Mouse (Mus musculus) forebrain, embryonic 11.5 days (tissue): ENCODE data around the gene Lmtk3. TPM values are rescaled to one million over a fixed set of nuclear protein-coding genes. Genes with fewer than 3 reads are reported as not detected.

Experiments
- ATAC-seq: fragments of 200-750 bp; cut with Nextera tagmentation; replicated peaks from 2 replicates; pipeline ENCODE4 v1.8.0; 2017; ENCODE audit warnings: moderate TSS enrichment; ENCODE audit not compliant: low FRiP score
- DNase-seq: peaks from one replicate; pipeline ENCODE4 v3.0.0-alpha.2; 2017; ENCODE audit warnings: low spot score
- H3K27ac ChIP-seq: fragments of 300-500 bp; sonication (generic); 2 replicates; pipeline ENCODE4 v1.5.1; 2014; ENCODE audit warnings: low read depth, low read length
- H3K27me3 ChIP-seq: fragments of 300-500 bp; sonication (generic); 2 replicates; pipeline ENCODE4 v1.6.1; 2014; ENCODE audit warnings: mild to moderate bottlenecking, low read length, mixed read lengths; ENCODE audit not compliant: control insufficient read depth, insufficient read depth
- H3K36me3 ChIP-seq: fragments of 300-500 bp; sonication (generic); 2 replicates; pipeline ENCODE4 v1.6.1; 2014; ENCODE audit warnings: mild to moderate bottlenecking, low read length, moderate library complexity, mixed read lengths; ENCODE audit not compliant: control insufficient read depth, insufficient read depth
- H3K4me1 ChIP-seq: fragments of 300-500 bp; sonication (generic); replicated peaks from 2 replicates; pipeline ENCODE4 v1.6.1; 2014; ENCODE audit warnings: low read length, mixed read lengths; ENCODE audit not compliant: control insufficient read depth, insufficient read depth
- H3K4me2 ChIP-seq: fragments of 300-500 bp; sonication (generic); 2 replicates; pipeline ENCODE4 v1.6.1; 2014; ENCODE audit warnings: low read depth, mild to moderate bottlenecking, low read length, moderate library complexity, mixed read lengths; ENCODE audit not compliant: severe bottlenecking
- H3K4me3 ChIP-seq: fragments of 300-500 bp; sonication (generic); 2 replicates; pipeline ENCODE4 v1.5.1; 2014; ENCODE audit warnings: low read depth, low read length
- H3K9ac ChIP-seq: fragments of 300-500 bp; sonication (generic); 2 replicates; pipeline ENCODE4 v1.6.1; 2014; ENCODE audit warnings: low read length
- H3K9me3 ChIP-seq: fragments of 300-500 bp; sonication (generic); 2 replicates; pipeline ENCODE4 v1.6.1; 2016; ENCODE audit warnings: low read length, mixed read lengths; ENCODE audit not compliant: control insufficient read depth
- WGBS: fragments of 180-500 bp; shearing (Covaris S2); extraction: QIAGEN DNeasy Blood & Tissue Kit; methylation state at CpG from one replicate; pipeline ENCODE4 v1.1.7; 2014; 5-methylcytosine and 5-hydroxymethylcytosine counted together
- polyA plus RNA-seq: library from polyadenylated mRNA; unstranded; fragments of >200 nt; fragmentation: Nextera tagmentation; extraction: Ambion mirVana; gene quantifications from 2 replicates; pipeline ENCODE4 v1.2.1, GENCODE M21; 2014

Lmtk3 gene
- polyA plus RNA-seq, 1 experiment from 2014 or later: 5.2 TPM

GRCm38 (mm10) chr7:45842950-45843744, 59.6 kb downstream of the Lmtk3 start:
- Histone ChIP-seq H3K27me3 (no peaks in the 10 kb centered on the region), H3K9ac (no peak overlapping the region), H3K9me3 (no peaks in the 10 kb centered on the region), H3K4me1 (no peaks in the 10 kb centered on the region), H3K4me2 (no peak overlapping the region), H3K4me3 (no peak overlapping the region), H3K27ac (no peak overlapping the region), H3K36me3 (no peaks in the 10 kb centered on the region)
- 87% methylated on average over 10 of the region's 10 CpGs for WGBS
- ATAC-seq (no peak), DNase-seq (no peak)

GRCm38 (mm10) chr7:45848447-45849027, 65.0 kb downstream of the Lmtk3 start:
- Histone ChIP-seq H3K9ac (0 out of 2 replicates have a peak overlapping the region, but pooled peaks have one; percentile 12), H3K9me3 (no peaks in the 10 kb centered on the region), H3K4me3 (no peak overlapping the region), H3K27me3 (no peaks in the 10 kb centered on the region), H3K27ac (no peak overlapping the region), H3K4me1 (0 out of 2 replicates have a peak, but pooled peaks cover 4% of the 10 kb centered on the region), H3K4me2 (no peak overlapping the region), H3K36me3 (no peaks in the 10 kb centered on the region)
- 10% methylated on average over 6 of the region's 6 CpGs for WGBS
- DNase-seq (no peak), ATAC-seq (no peak)

DNA sequence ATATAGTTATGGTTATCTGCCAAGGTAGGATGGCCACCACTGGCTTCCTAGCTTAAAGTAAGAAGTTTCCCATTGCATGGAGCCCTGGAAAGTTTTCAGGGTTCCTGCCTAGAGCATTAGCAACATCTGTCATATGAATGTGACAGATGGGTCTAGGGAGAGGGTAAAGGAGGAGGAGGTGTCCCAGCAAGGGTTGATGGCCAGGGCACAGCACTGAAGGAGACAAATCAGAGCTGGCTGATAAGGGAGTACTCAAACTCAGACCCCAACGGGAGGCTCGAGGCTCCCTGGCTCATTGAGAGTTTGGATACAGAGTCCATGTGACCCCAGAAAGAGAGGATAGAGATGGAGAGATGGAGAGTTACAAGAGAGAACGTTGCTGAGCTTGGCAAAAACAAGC, 67.1 kb downstream of the Lmtk3 start:
- Histone ChIP-seq H3K27ac (no peak overlapping the region), H3K9me3 (no peaks in the 10 kb centered on the region), H3K27me3 (no peaks in the 10 kb centered on the region), H3K4me2 (no peak overlapping the region), H3K4me3 (no peak overlapping the region), H3K9ac (no peak overlapping the region), H3K36me3 (no peaks in the 10 kb centered on the region), H3K4me1 (0 out of 2 replicates have a peak, but pooled peaks cover 4% of the 10 kb centered on the region)
- DNase-seq: no peak
- no peak for ATAC-seq
- WGBS: 79% methylated on average over 3 of the region's 3 CpGs

DNA sequence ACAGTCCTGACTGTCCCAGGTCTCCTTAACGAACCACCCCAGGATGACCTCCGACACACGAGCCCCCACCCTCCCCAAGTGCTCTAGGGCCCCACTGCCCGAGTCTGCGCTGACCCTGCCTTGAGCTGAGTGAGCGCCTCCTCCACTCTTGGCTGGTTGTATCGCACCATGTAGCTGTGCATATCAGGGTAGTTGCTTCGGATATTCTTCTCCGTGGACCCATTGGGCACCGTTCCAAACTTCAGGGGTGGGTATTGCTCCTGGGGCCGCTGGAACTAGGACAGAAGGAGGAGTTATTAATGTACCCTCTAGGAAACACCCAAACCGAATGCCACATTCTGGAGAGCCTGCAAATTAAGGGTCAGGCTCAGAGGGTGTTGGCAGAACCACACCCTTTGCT, 69.6 kb downstream of the Lmtk3 start:
- Histone ChIP-seq H3K4me2 (no peak overlapping the region), H3K4me1 (peaks cover 4% of the 10 kb centered on the region; the same call in 1 of the 2 replicates), H3K27me3 (peaks cover 13% of the 10 kb centered on the region), H3K4me3 (no peak overlapping the region), H3K9ac (no peak overlapping the region), H3K36me3 (no peaks in the 10 kb centered on the region), H3K27ac (no peak overlapping the region), H3K9me3 (no peaks in the 10 kb centered on the region)
- ATAC-seq: no peak
- 84% methylated on average over 12 of the region's 12 CpGs for WGBS
- no peak for DNase-seq

Other genes with a start within 250 kb of the Lmtk3 start
- 0.25 and 1.2 TPM in 2 replicates for gene Hsd17b14, start 228.8 kb upstream of the Lmtk3 start, polyA plus RNA-seq
- gene Bcat2, start 213.6 kb upstream of the Lmtk3 start, polyA plus RNA-seq: 24.8 and 25.7 TPM in 2 replicates
- gene Fgf21, start 168.2 kb upstream of the Lmtk3 start, polyA plus RNA-seq: not detected in 2 replicates
- not detected in 2 replicates for gene Fut1, start 166.4 kb upstream of the Lmtk3 start, polyA plus RNA-seq
- not detected in 2 replicates for gene Izumo1, start 161.9 kb upstream of the Lmtk3 start, polyA plus RNA-seq
- 6.5 and 7.3 TPM in 2 replicates for gene Rasip1, start 156.2 kb upstream of the Lmtk3 start, polyA plus RNA-seq
- gene Mamstr, start 143.8 kb upstream of the Lmtk3 start, polyA plus RNA-seq: 1.7 and 3.3 TPM in 2 replicates
- gene Fut2, start 117.3 kb upstream of the Lmtk3 start, polyA plus RNA-seq: 0.15 TPM in 1 of 2 replicates, not detected in the other
- gene Ntn5, start 99.7 kb upstream of the Lmtk3 start, polyA plus RNA-seq: 0.41 TPM in 1 of 2 replicates, not detected in the other
- 0.39 and 0.52 TPM in 2 replicates for gene Sec1, start 89.3 kb upstream of the Lmtk3 start, polyA plus RNA-seq
- gene Car11, start 83.9 kb upstream of the Lmtk3 start, polyA plus RNA-seq: 3.6 and 4.1 TPM in 2 replicates
- gene Dbp, start 78.7 kb upstream of the Lmtk3 start, polyA plus RNA-seq: 2.9 and 3.3 TPM in 2 replicates
- 936 and 958 TPM in 2 replicates for gene Rpl18, start 68.3 kb upstream of the Lmtk3 start, polyA plus RNA-seq
- gene Sphk2, start 65.7 kb upstream of the Lmtk3 start, polyA plus RNA-seq: 27.0 and 27.9 TPM in 2 replicates
- gene Fam83e, start 62.5 kb upstream of the Lmtk3 start, polyA plus RNA-seq: 0.80 and 1.2 TPM in 2 replicates
- not detected in 2 replicates for gene Spaca4, start 57.9 kb upstream of the Lmtk3 start, polyA plus RNA-seq
- gene Sult2b1, start 931 bp downstream of the Lmtk3 start, polyA plus RNA-seq: 1.4 and 1.6 TPM in 2 replicates
- gene Cyth2, start 30.8 kb downstream of the Lmtk3 start, polyA plus RNA-seq: 194 and 207 TPM in 2 replicates
- 0.37 and 0.45 TPM in 2 replicates for gene Kcnj14, start 41.0 kb downstream of the Lmtk3 start, polyA plus RNA-seq
- gene Grwd1, start 47.2 kb downstream of the Lmtk3 start, polyA plus RNA-seq: 84.8 and 88.2 TPM in 2 replicates
- gene Kdelr1, start 89.0 kb downstream of the Lmtk3 start, polyA plus RNA-seq: 68.3 and 69.4 TPM in 2 replicates
- gene Grin2d, start 94.6 kb downstream of the Lmtk3 start, polyA plus RNA-seq: 0.16 and 0.31 TPM in 2 replicates
- gene Syngr4, start 113.0 kb downstream of the Lmtk3 start, polyA plus RNA-seq: 1.1 and 2.1 TPM in 2 replicates
- gene Tmem143, start 113.2 kb downstream of the Lmtk3 start, polyA plus RNA-seq: 2.6 and 3.2 TPM in 2 replicates
- gene Emp3, start 137.7 kb downstream of the Lmtk3 start, polyA plus RNA-seq: 15.2 and 20.6 TPM in 2 replicates
- gene Ccdc114, start 140.3 kb downstream of the Lmtk3 start, polyA plus RNA-seq: 2.4 and 3.1 TPM in 2 replicates
- 0.15 and 0.20 TPM in 2 replicates for gene Abcc6, start 246.6 kb downstream of the Lmtk3 start, polyA plus RNA-seq
- gene Nomo1, start 250.0 kb downstream of the Lmtk3 start, polyA plus RNA-seq: 20.2 TPM in 2 replicates